Mouse (Mus musculus) MEL (cell line): ENCODE data around the gene Mcfd2. TPM values are rescaled to one million over a fixed set of nuclear protein-coding genes. Genes with fewer than 3 reads are reported as not detected.
"Not testable (repeated sequence)": the region's sequence is repeated elsewhere in the genome, so short reads cannot be mapped to it uniquely, and the experiment has no call there.

Experiments used
- DNase-seq: peaks from one replicate; pipeline ENCODE4 v3.0.0; 2011; ENCODE audit warnings: low read depth, low spot score
- H3K27ac ChIP-seq: 2 replicates; pipeline ENCODE4 v1.5.1; 2012; ENCODE audit warnings: low read depth, mild to moderate bottlenecking, control low read depth, low read length, moderate library complexity; ENCODE audit not compliant: control insufficient read depth
- H3K27me3 ChIP-seq, 2 experiments: fragments of 150-350 bp in 1 of 2; sonication (generic) in 1 of 2; 2 replicates each; pipeline ENCODE4 v1.6.1; 2012; ENCODE audit warnings: low read length in 2 of 2, mild to moderate bottlenecking in 2 of 2, improper control_type of control experiment in 1 of 2, moderate library complexity in 1 of 2; ENCODE audit not compliant: insufficient read depth in 2 of 2, control insufficient read depth in 1 of 2
- H3K36me3 ChIP-seq, 2 experiments: 2 replicates each; pipeline ENCODE4 v1.6.1; 2012 to 2014; ENCODE audit warnings: low read length in 2 of 2, improper control_type of control experiment in 1 of 2, inconsistent platforms in 1 of 2, mild to moderate bottlenecking in 1 of 2; ENCODE audit not compliant: insufficient read depth in 2 of 2, control insufficient read depth in 1 of 2
- H3K4me1 ChIP-seq, 2 experiments: fragments of 150-350 bp in 1 of 2; sonication (generic) in 1 of 2; 2 replicates each; pipeline ENCODE4 v1.6.1; 2012; ENCODE audit warnings: low read length in 2 of 2, improper control_type of control experiment in 1 of 2, mild to moderate bottlenecking in 1 of 2; ENCODE audit not compliant: insufficient read depth in 2 of 2, control insufficient read depth in 1 of 2
- H3K4me3 ChIP-seq, 2 experiments: fragments of 150-350 bp in 1 of 2; sonication (generic) in 1 of 2; 2 replicates each; pipeline ENCODE4 v1.5.1; 2012; ENCODE audit warnings: low read depth in 2 of 2, low read length in 2 of 2, mild to moderate bottlenecking in 2 of 2, moderate library complexity in 2 of 2, control low read depth in 1 of 2, improper control_type of control experiment in 1 of 2; ENCODE audit not compliant: control insufficient read depth in 1 of 2, insufficient read depth in 1 of 2
- H3K79me2 ChIP-seq: 2 replicates; pipeline ENCODE4 v1.6.1; 2012; ENCODE audit warnings: mild to moderate bottlenecking, low read length, moderate library complexity; ENCODE audit not compliant: control insufficient read depth, poor library complexity, insufficient read depth
- H3K9ac ChIP-seq: 2 replicates; pipeline ENCODE4 v1.6.1; 2012; ENCODE audit warnings: low read depth, mild to moderate bottlenecking, control low read depth, low read length, moderate library complexity; ENCODE audit not compliant: control insufficient read depth, poor library complexity, severe bottlenecking
- H3K9me3 ChIP-seq: fragments of 150-350 bp; sonication (generic); replicated peaks from 2 replicates; pipeline ENCODE4 v1.6.1; 2012; ENCODE audit warnings: mild to moderate bottlenecking, low read length, improper control_type of control experiment, moderate library complexity; ENCODE audit not compliant: insufficient read depth
- CHD1 ChIP-seq: IDR thresholded peaks from 2 replicates; pipeline ENCODE4 v1.6.1; 2012; ENCODE audit warnings: low read depth, mild to moderate bottlenecking, inconsistent platforms, low read length, improper control_type of control experiment
- CHD2 ChIP-seq: IDR thresholded peaks from 2 replicates; pipeline ENCODE4 v1.6.1; 2011; ENCODE audit warnings: low read length, improper control_type of control experiment
- E2F4 ChIP-seq: IDR thresholded peaks from 2 replicates; pipeline ENCODE4 v1.6.1; 2011; ENCODE audit warnings: low read depth, low read length, improper control_type of control experiment, borderline replicate concordance
- EP300 ChIP-seq, 2 experiments: IDR thresholded peaks; 2 replicates each; pipeline ENCODE4 v1.6.1; 2011; ENCODE audit warnings: improper control_type of control experiment in 2 of 2, low read length in 2 of 2, low read depth in 1 of 2, mild to moderate bottlenecking in 1 of 2
- ETS1 ChIP-seq: IDR thresholded peaks from 2 replicates; pipeline ENCODE4 v1.6.1; 2012; ENCODE audit warnings: low read depth, mild to moderate bottlenecking, inconsistent platforms, low read length, improper control_type of control experiment, moderate library complexity
- HCFC1 ChIP-seq: IDR thresholded peaks from 2 replicates; pipeline ENCODE4 v1.6.1; 2012; ENCODE audit warnings: low read depth, mild to moderate bottlenecking, inconsistent platforms, low read length, improper control_type of control experiment, moderate library complexity
- JUND ChIP-seq: IDR thresholded peaks from 2 replicates; pipeline ENCODE4 v1.6.1; 2011; ENCODE audit warnings: low read depth, mild to moderate bottlenecking, improper control_type of control experiment, low read length
- MAZ ChIP-seq: IDR thresholded peaks from 2 replicates; pipeline ENCODE4 v1.6.1; 2012; ENCODE audit warnings: low read depth, mild to moderate bottlenecking, inconsistent platforms, low read length, improper control_type of control experiment
- MXI1 ChIP-seq: IDR thresholded peaks from 2 replicates; pipeline ENCODE4 v1.6.1; 2011; ENCODE audit warnings: mild to moderate bottlenecking, low read depth, low read length, improper control_type of control experiment
- NELFE ChIP-seq: IDR thresholded peaks from 2 replicates; pipeline ENCODE4 v1.6.1; 2011; ENCODE audit warnings: low read depth, low read length, improper control_type of control experiment
- NRF1 ChIP-seq: IDR thresholded peaks from 2 replicates; pipeline ENCODE4 v1.6.1; 2014; ENCODE audit warnings: low read depth, mild to moderate bottlenecking, inconsistent platforms, low read length, improper control_type of control experiment, moderate library complexity; ENCODE audit not compliant: poor library complexity, insufficient read depth, severe bottlenecking
- POLR2AphosphoS2 ChIP-seq: IDR thresholded peaks from 2 replicates; pipeline ENCODE4 v1.6.1; 2011; ENCODE audit warnings: low read length, improper control_type of control experiment
- RCOR1 ChIP-seq: IDR thresholded peaks from 2 replicates; pipeline ENCODE4 v1.6.1; 2012; ENCODE audit warnings: low read depth, mild to moderate bottlenecking, inconsistent platforms, low read length, improper control_type of control experiment
- SIN3A ChIP-seq: IDR thresholded peaks from 2 replicates; pipeline ENCODE4 v1.6.1; 2012; ENCODE audit warnings: low read length, improper control_type of control experiment, inconsistent platforms
- TBP ChIP-seq: IDR thresholded peaks from 2 replicates; pipeline ENCODE4 v1.8.0; 2011; ENCODE audit warnings: low read depth, low read length, improper control_type of control experiment
- UBTF ChIP-seq: IDR thresholded peaks from 2 replicates; pipeline ENCODE4 v1.6.1; 2012; ENCODE audit warnings: low read depth, mild to moderate bottlenecking, inconsistent platforms, low read length, improper control_type of control experiment, moderate library complexity, borderline replicate concordance; ENCODE audit not compliant: insufficient read depth
- USF2 ChIP-seq, 2 experiments: IDR thresholded peaks; 2 replicates each; pipeline ENCODE4 v1.6.1; 2011 to 2012; ENCODE audit warnings: improper control_type of control experiment in 2 of 2, low read length in 2 of 2, borderline replicate concordance in 1 of 2, inconsistent platforms in 1 of 2, low read depth in 1 of 2, mild to moderate bottlenecking in 1 of 2; ENCODE audit not compliant: insufficient read depth in 1 of 2
- ZC3H11A ChIP-seq: IDR thresholded peaks from 2 replicates; pipeline ENCODE4 v1.6.1; 2012; ENCODE audit warnings: low read depth, mild to moderate bottlenecking, inconsistent platforms, low read length, improper control_type of control experiment
- ZNF384 ChIP-seq: IDR thresholded peaks from 2 replicates; pipeline ENCODE4 v1.6.1; 2012; ENCODE audit warnings: low read depth, mild to moderate bottlenecking, inconsistent platforms, low read length, improper control_type of control experiment
- polyA plus RNA-seq, 2 experiments: library from polyadenylated mRNA; stranded (reverse) in 1 of 2; unstranded in 1 of 2; fragments of >175 nt in 1 of 2; fragments of >200 nt in 1 of 2; gene quantifications; 2 replicates each; pipeline versions ENCODE4 v1.2.1 to v1.2.4; 2012; ENCODE audit warnings: low replicate concordance in 2 of 2, low read depth in 1 of 2; ENCODE audit not compliant: insufficient read length in 2 of 2, insufficient read depth in 1 of 2, missing spikeins in 1 of 2
- total RNA-seq: library from RNA; depleted of rRNA; stranded (reverse); fragments of 300-350 nt; gene quantifications from 2 replicates; pipeline ENCODE4 v1.2.3, GENCODE M21; 2012

Gene Mcfd2
- total and polyA plus RNA-seq, 3 experiments: 50.4 to 52.6 TPM; not detected in 1

- H3K4me1 ChIP-seq: peaks cover 2 to 33% of the 10 kb centered on the region in 2 experiments
- TF ChIP-seq TBP (peak; percentile 76), ZNF384 (peak; percentile 21; the same call in 1 of the 2 replicates), EP300 (IDR thresholded peaks at IDR 0.05; ENCODE audit: low read depth in 1 of 2, low read length in 2 of 2) (peak; percentile 33 to 47; a peak in 2 of 4 replicates)
- TF ChIP-seq, all 39 proteins: peak for 3; not testable (repeated sequence) for 36
- peak overlapping the region; percentile 60 for H3K27ac ChIP-seq
- DNase-seq: peak; percentile 86
- H3K36me3 ChIP-seq, H3K9me3 ChIP-seq, H3K4me3 ChIP-seq, H3K79me2 ChIP-seq, H3K9ac ChIP-seq, H3K27me3 ChIP-seq: not testable (repeated sequence)
These were observed 35.9 kb upstream of the Mcfd2 start for GRCm38 (mm10) chr17:87301607-87302006.

GRCm38 (mm10) chr17:87300340-87300739 is 34.6 kb upstream of the Mcfd2 start:
- Histone ChIP-seq H3K79me2 (no peaks in the 10 kb centered on the region), H3K27me3 (no peaks in the 10 kb centered on the region), H3K4me3 (no peak overlapping the region), H3K9ac (no peak overlapping the region), H3K4me1 (peaks cover 2 to 36% of the 10 kb centered on the region in 2 experiments), H3K27ac (no peak overlapping the region), H3K36me3 (peaks cover 0 to 13% of the 10 kb centered on the region in 2 experiments; a peak in 3 of 4 replicates), H3K9me3 (no peaks in the 10 kb centered on the region)
- TF ChIP-seq ZNF384 (no peak), E2F4 (no peak), POLR2AphosphoS2 (no peak), USF2 (IDR thresholded peaks at IDR 0.05; ENCODE audit: borderline replicate concordance in 1 of 2, insufficient read depth in 1 of 2, low read depth in 1 of 2, low read length in 2 of 2) (no peak), ETS1 (no peak), NELFE (no peak), UBTF (no peak), MAZ (no peak), ZC3H11A (no peak), EP300 (IDR thresholded peaks at IDR 0.05; ENCODE audit: low read depth in 1 of 2, low read length in 2 of 2) (no peak), NRF1 (no peak), HCFC1 (no peak), JUND (no peak), CHD1 (no peak), RCOR1 (no peak), CHD2 (no peak), MXI1 (no peak), SIN3A (no peak)
- DNase-seq: no peak
